Mouse (Mus musculus): ENCODE measurements around the gene Tmem143.

DNA sequence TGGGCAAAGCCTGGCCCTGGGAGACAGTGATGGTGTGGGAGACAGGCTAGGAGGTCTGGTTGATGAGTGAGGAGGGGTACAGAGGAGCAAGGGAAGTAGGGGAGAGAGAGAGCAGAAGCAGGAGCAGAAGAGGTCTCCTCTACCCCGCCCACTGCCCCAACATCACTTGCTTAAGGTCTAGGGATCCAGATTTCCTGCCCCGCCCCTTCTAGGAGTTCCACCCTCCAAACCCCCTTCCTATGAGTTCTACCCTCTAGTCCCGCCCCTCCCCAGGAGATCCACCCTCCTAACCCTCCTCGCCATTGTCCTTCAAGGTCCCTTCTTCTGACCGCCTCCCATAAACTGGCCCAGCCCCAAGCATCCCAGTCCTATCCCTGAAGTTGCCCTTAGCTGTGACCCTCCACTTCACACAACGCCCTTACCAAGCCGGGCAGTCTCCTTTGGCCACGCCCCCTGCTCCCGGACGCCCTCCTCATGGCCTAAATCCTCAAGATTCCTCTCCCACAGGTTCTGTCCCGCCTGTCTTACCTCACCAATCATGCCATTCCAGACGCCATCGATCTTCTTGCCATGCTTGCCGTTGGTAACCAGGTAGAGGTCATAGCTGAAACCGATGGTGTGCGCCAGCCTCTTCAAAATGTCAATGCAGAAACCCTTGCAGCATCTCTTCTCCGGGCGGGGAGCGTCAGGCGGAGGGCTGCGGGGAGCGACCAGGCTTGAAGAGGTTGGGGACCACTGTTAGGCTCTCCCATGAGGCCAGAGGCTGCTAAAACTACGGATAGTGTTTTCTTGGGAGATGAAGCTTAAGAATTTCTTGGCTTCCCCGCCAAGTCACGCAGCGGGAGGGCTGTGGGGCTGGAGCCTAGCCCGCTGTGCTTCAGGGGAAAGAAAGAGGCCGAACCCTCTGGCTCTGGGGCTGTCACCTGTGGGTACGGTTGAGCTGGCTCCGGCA, 39.5 kb upstream of the Tmem143 start:
- TF ChIP-seq CTCF (IDR thresholded peaks at IDR 0.05; ENCODE audit: low read depth) (no peak), EP300 (optimal IDR thresholded peaks at IDR 0.05) (no peak)

Data from stomach, postnatal 0 days (tissue).